Mouse (Mus musculus) hematopoietic multipotent progenitor cell, adult 10-12 weeks (in vitro differentiated cells): ENCODE data around the gene Sun3. TPM values are rescaled to one million over a fixed set of nuclear protein-coding genes. Genes with fewer than 3 reads are reported as not detected.

Experiments
- polyA plus RNA-seq: library from polyadenylated mRNA; stranded (reverse); fragments of >175 nt; gene quantifications from 2 replicates; pipeline ENCODE4 v1.2.3, GENCODE M21; 2012; ENCODE audit warnings: low replicate concordance

Gene Sun3
- not detected in 2 replicates for polyA plus RNA-seq

GRCm38 (mm10) chr11:9048703-9049060 is at the start of gene Sun3:
Gene Sun3, minus strand, starts transcription at chr11:9048991.

GRCm38 (mm10) chr11:9048011-9048702 is 634 bp downstream of the Sun3 start, which contains the start of gene Gm11992:
Gene Gm11992, plus strand, starts transcription at chr11:9048594.

GRCm38 (mm10) chr11:9010853-9011339 is 37.9 kb downstream of the Sun3 start, which contains the start of gene Hus1:
Gene Hus1, minus strand, starts transcription at chr11:9011191.

GRCm38 (mm10) chr11:8973166-8973565 is 75.6 kb downstream of the Sun3 start, which contains the start of gene Pkd1l1:
Gene Pkd1l1, minus strand, starts transcription at chr11:8973266.

Other genes starting within 250 kb of the Sun3 start
- gene Pkd1l1, start 75.7 kb downstream of the Sun3 start, polyA plus RNA-seq: 0.08 TPM in 1 of 2 replicates, not detected in the other
- gene Hus1, start 37.8 kb downstream of the Sun3 start, polyA plus RNA-seq: 1.6 and 5.6 TPM in 2 replicates
- 0.08 TPM in 1 of 2 replicates, not detected in the other for gene Gm11992, start 397 bp downstream of the Sun3 start, polyA plus RNA-seq
- gene Upp1, start 69.1 kb upstream of the Sun3 start, polyA plus RNA-seq: not detected in 2 replicates
- gene Abca13, start 143.0 kb upstream of the Sun3 start, polyA plus RNA-seq: 0.02 TPM in 2 replicates